Mouse (Mus musculus) stomach, embryonic 14.5 days (tissue): ENCODE measurements around the gene Pxmp4. TPM values are rescaled to one million over a fixed set of nuclear protein-coding genes. Genes with fewer than 3 reads are reported as not detected.

ENCODE experiments used
- ATAC-seq: fragments of 200-750 bp; cut with Nextera tagmentation; 2 replicates; pipeline ENCODE4 v1.8.0; 2017; ENCODE audit warnings: low read depth, moderate TSS enrichment; ENCODE audit not compliant: insufficient number of reproducible peaks, insufficient read depth, low FRiP score
- H3K27ac ChIP-seq: fragments of 300-500 bp; sonication (generic); 2 replicates; pipeline ENCODE4 v1.5.1; 2014; ENCODE audit warnings: mild to moderate bottlenecking, low read length, moderate library complexity, mixed read lengths
- H3K27me3 ChIP-seq: fragments of 300-500 bp; sonication (generic); 2 replicates; pipeline ENCODE4 v1.6.1; 2014; ENCODE audit warnings: low read length, control low read depth, mixed read lengths; ENCODE audit not compliant: control insufficient read depth, insufficient read depth
- H3K36me3 ChIP-seq: fragments of 300-500 bp; sonication (generic); 2 replicates; pipeline ENCODE4 v1.6.1; 2014; ENCODE audit warnings: mild to moderate bottlenecking, control low read depth, low read length, moderate library complexity, mixed read lengths; ENCODE audit not compliant: control insufficient read depth, insufficient read depth
- H3K4me1 ChIP-seq: fragments of 300-500 bp; sonication (generic); 2 replicates; pipeline ENCODE4 v1.6.1; 2014; ENCODE audit warnings: low read length, control low read depth, mixed read lengths; ENCODE audit not compliant: control insufficient read depth, insufficient read depth
- H3K4me2 ChIP-seq: fragments of 300-500 bp; sonication (generic); replicated peaks from 2 replicates; pipeline ENCODE4 v1.6.1; 2014; ENCODE audit warnings: low read depth, low read length, control low read depth
- H3K4me3 ChIP-seq: fragments of 300-500 bp; sonication (generic); 2 replicates; pipeline ENCODE4 v1.5.1; 2014; ENCODE audit warnings: low read depth, low read length, control low read depth
- H3K9ac ChIP-seq: fragments of 300-500 bp; sonication (generic); replicated peaks from 2 replicates; pipeline ENCODE4 v1.6.1; 2014; ENCODE audit warnings: low read depth, mild to moderate bottlenecking, control low read depth, low read length, moderate library complexity, mixed read lengths
- H3K9me3 ChIP-seq: fragments of 300-500 bp; sonication (generic); 2 replicates; pipeline ENCODE4 v1.6.1; 2016; ENCODE audit warnings: low read depth, low read length, control low read depth; ENCODE audit not compliant: control insufficient read depth
- WGBS: fragments of 180-500 bp; shearing (Covaris S2); extraction: QIAGEN DNeasy Blood & Tissue Kit; methylation state at CpG from one replicate; pipeline ENCODE4 v1.1.7; 2014; 5-methylcytosine and 5-hydroxymethylcytosine counted together
- polyA plus RNA-seq: library from polyadenylated mRNA; unstranded; fragments of >200 nt; fragmentation: Nextera tagmentation; extraction: Ambion mirVana; gene quantifications from 2 replicates; pipeline ENCODE4 v1.2.1, GENCODE M21; 2014

Gene Pxmp4
- polyA plus RNA-seq, 1 experiment from 2014 or later: 29.5 TPM

GRCm38 (mm10) chr2:154571976-154572375 is 31.5 kb downstream of the Pxmp4 start:
- H3K27me3 ChIP-seq: no peaks in the 10 kb centered on the region
- H3K4me1 ChIP-seq: peaks cover 19% of the 10 kb centered on the region; the same call in 1 of the 2 replicates
- no peak overlapping the region for H3K4me2 ChIP-seq
- ATAC-seq: no peak
- no peaks in the 10 kb centered on the region for H3K9me3 ChIP-seq
- peak overlapping the region; percentile 6; the same call in 1 of the 2 replicates for H3K27ac ChIP-seq
- H3K9ac ChIP-seq: no peak overlapping the region
- no peak overlapping the region for H3K4me3 ChIP-seq
- WGBS: 54% methylated on average over 8 of the region's 8 CpGs
- no peaks in the 10 kb centered on the region for H3K36me3 ChIP-seq

DNA sequence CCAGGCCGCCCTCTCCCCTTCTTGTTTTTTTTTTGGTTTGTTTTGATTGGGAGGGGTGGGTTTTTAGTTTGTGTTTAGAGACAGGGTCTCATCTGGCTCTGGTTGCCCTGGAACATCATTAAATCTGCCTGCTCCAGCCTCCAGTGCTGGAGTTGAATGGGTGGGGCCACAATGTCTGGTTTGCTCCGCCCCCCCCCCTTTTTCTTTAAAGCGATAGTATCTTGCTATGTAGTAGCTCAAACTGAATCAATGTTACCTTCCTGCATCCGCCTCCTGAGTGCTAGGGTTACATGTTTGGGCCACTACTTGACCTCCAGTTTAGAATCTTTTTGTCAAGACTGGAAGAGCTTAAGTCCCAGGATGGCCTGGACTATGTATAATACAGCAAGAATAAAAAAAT is 32.2 kb downstream of the Pxmp4 start:
- no peak overlapping the region for H3K27ac ChIP-seq
- H3K36me3 ChIP-seq: no peaks in the 10 kb centered on the region
- H3K9me3 ChIP-seq: no peaks in the 10 kb centered on the region
- no peak overlapping the region for H3K4me2 ChIP-seq
- no peak overlapping the region for H3K9ac ChIP-seq
- peaks cover 23% of the 10 kb centered on the region; the same call in 1 of the 2 replicates for H3K4me1 ChIP-seq
- no peaks in the 10 kb centered on the region for H3K27me3 ChIP-seq
- whole genome bisulfite sequencing: 96% methylated on average over 4 of the region's 4 CpGs
- no peak overlapping the region for H3K4me3 ChIP-seq
- no peak for ATAC-seq

DNA sequence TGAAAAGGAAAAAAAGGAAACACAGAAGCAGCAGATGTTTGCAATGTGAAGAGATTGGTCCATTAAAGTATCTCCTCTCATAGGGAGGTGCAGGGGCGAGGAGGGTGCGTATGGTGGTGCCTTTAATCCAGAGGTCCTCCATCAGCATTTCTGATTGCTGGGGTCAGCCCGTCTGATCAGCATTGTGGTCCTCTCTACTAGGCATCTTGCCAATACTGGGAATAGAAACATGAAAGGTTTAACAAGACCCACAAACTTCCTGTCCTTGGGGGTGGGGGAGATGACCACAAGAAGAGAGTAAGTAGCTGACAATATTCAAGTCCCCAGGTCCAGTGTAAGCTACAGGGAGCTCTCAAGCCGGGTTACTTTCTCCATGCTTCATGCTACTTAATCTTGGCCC is 32.8 kb downstream of the Pxmp4 start:
- Histone ChIP-seq H3K27ac (peak overlapping the region; percentile 67; the same call in 1 of the 2 replicates), H3K4me3 (no peak overlapping the region; the same call in 1 of the 2 replicates)
- ATAC-seq: no peak

DNA sequence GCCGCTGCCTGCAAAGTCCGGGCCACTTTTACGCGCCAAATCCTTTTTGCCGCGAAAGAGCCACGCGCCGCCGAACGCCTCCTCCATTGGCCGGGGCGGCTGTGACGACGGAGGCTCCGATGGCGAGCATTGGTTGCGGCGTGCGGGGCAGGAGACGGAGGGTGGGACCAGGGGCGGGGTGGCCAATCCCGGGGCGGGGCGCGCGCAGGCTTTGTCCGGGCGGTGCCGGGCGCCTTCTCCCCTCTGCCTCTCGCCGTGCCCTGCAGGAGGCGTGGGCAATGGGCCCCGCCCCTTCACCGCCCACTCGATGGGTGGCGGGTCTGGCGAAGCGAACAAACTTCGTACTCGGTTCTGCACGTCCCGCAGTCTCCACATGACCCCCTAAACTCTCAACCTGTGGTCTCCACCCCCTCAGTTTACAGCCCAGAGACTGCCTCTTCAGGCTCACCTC is 33.6 kb downstream of the Pxmp4 start, which contains the start of gene E2f1:
Gene E2f1 (minus strand): TSS at position 57 of the 451 bp plus-strand sequence.
- H3K27me3 ChIP-seq: no peaks in the 10 kb centered on the region
- peak within 1 kb of the TSS; percentile 72 for H3K4me3 ChIP-seq
- H3K27ac ChIP-seq: peak within 1 kb of the TSS; percentile 89
- WGBS: 1% methylated on average over 35 of the region's 44 CpGs
- H3K9me3 ChIP-seq: no peaks in the 10 kb centered on the region
- peak; percentile 96 for ATAC-seq
- peaks cover 31% of the 10 kb centered on the region for H3K4me1 ChIP-seq
- peak within 1 kb of the TSS; percentile 82 for H3K4me2 ChIP-seq
- peaks cover 2% of the 10 kb centered on the region; the same call in 1 of the 2 replicates for H3K36me3 ChIP-seq
- peak within 1 kb of the TSS; percentile 87 for H3K9ac ChIP-seq

More for the DNA sequence above, 32.8 kb downstream of the Pxmp4 start:
- no peak overlapping the region for H3K9ac ChIP-seq
- H3K4me1 ChIP-seq: peaks cover 29% of the 10 kb centered on the region
- peak overlapping the region; percentile 64; the same call in 1 of the 2 replicates for H3K4me2 ChIP-seq
- 0 out of 2 replicates have a peak, but pooled peaks cover under 1% of the 10 kb centered on the region for H3K36me3 ChIP-seq
- no peaks in the 10 kb centered on the region for H3K9me3 ChIP-seq
- no peaks in the 10 kb centered on the region for H3K27me3 ChIP-seq
- 60% methylated on average over 4 of the region's 4 CpGs for WGBS

DNA sequence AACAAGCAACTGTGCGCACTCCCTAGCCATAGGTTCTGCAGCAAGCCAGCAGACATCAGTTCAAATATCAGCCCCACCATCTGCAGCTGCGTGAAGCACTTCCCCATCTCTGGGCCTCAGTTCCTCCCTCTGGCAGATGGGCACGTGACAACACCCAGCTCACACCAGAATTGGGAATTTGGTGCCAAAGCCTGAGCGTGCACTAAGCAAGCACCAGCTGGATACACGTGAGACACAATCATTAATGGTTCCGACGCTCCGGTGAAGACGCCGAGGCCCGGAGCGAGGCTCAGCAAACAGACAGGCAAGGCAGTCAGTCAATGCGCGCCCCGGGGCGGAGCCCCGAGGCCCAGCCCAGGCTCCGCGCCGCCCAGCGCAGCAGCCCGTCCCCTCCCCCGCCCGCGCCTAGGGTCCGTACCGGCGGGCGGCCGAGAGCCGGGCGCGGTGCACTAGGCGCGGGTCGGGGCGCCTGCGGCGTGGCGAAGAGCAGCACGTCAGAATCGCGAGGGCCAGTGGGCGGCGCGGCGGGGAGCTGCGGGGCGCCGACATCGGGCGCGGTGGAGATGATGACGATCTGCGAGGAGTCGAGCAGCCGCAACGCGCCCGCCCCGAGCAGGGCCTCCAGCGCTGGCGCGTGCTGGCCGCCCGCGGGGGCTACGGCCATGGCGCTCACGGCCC is 34.3 kb downstream of the Pxmp4 start:
- Histone ChIP-seq H3K4me3 (peak overlapping the region; percentile 72), H3K4me2 (peak overlapping the region; percentile 82)
- WGBS: under 1% methylated on average over 69 of the region's 70 CpGs

GRCm38 (mm10) chr2:154568329-154569070 is 35.0 kb downstream of the Pxmp4 start:
- Histone ChIP-seq H3K9me3 (no peaks in the 10 kb centered on the region), H3K4me2 (peak overlapping the region; percentile 82), H3K36me3 (peaks cover 2% of the 10 kb centered on the region; the same call in 1 of the 2 replicates), H3K27me3 (no peaks in the 10 kb centered on the region), H3K4me1 (peaks cover 31% of the 10 kb centered on the region), H3K4me3 (peak overlapping the region; percentile 72), H3K9ac (peak overlapping the region; percentile 87), H3K27ac (peak overlapping the region; percentile 89)
- ATAC-seq: peak; percentile 2; the same call in 1 of the 2 replicates
- 13% methylated on average over 10 of the region's 10 CpGs for WGBS

More for the DNA sequence above, 34.3 kb downstream of the Pxmp4 start:
- peak; percentile 85 for ATAC-seq
- peak overlapping the region; percentile 87 for H3K9ac ChIP-seq
- peaks cover 31% of the 10 kb centered on the region for H3K4me1 ChIP-seq
- no peaks in the 10 kb centered on the region for H3K27me3 ChIP-seq
- H3K9me3 ChIP-seq: no peaks in the 10 kb centered on the region
- H3K27ac ChIP-seq: peak overlapping the region; percentile 89
- H3K36me3 ChIP-seq: peaks cover 2% of the 10 kb centered on the region; the same call in 1 of the 2 replicates

GRCm38 (mm10) chr2:154567766-154568165 is 35.7 kb downstream of the Pxmp4 start:
- 61% methylated on average over 2 of the region's 2 CpGs for WGBS
- no peaks in the 10 kb centered on the region for H3K27me3 ChIP-seq
- peaks cover 31% of the 10 kb centered on the region for H3K4me1 ChIP-seq
- H3K9ac ChIP-seq: no peak overlapping the region
- H3K36me3 ChIP-seq: peaks cover 4% of the 10 kb centered on the region
- H3K4me2 ChIP-seq: peak overlapping the region; percentile 82
- no peaks in the 10 kb centered on the region for H3K9me3 ChIP-seq
- peak overlapping the region; percentile 89; the same call in 1 of the 2 replicates for H3K27ac ChIP-seq
- peak overlapping the region; percentile 72 for H3K4me3 ChIP-seq
- ATAC-seq: no peak

GRCm38 (mm10) chr2:154566641-154567040 is 36.9 kb downstream of the Pxmp4 start:
- H3K9me3 ChIP-seq: no peaks in the 10 kb centered on the region
- H3K9ac ChIP-seq: no peak overlapping the region
- H3K4me1 ChIP-seq: peaks cover 31% of the 10 kb centered on the region
- H3K4me2 ChIP-seq: no peak overlapping the region
- H3K27ac ChIP-seq: no peak overlapping the region
- no peaks in the 10 kb centered on the region for H3K27me3 ChIP-seq
- no peak overlapping the region for H3K4me3 ChIP-seq
- 34% methylated on average over 8 of the region's 8 CpGs for WGBS
- no peak for ATAC-seq
- peaks cover 7% of the 10 kb centered on the region for H3K36me3 ChIP-seq
